Mouse (Mus musculus) adrenal gland, postnatal 4 days (tissue): Measurements from ENCODE around the gene Ppm1n. TPM values are rescaled to one million over a fixed set of nuclear protein-coding genes. Genes with fewer than 3 reads are reported as not detected.

ENCODE experiments used
- DNase-seq, 2 experiments: peaks; one replicate each; pipeline ENCODE4 v3.0.0; 2021 to 2022; ENCODE audit warnings: low spot score in 2 of 2, mixed read lengths in 2 of 2
- long read RNA-seq, 2 experiments: library from polyadenylated mRNA; stranded (forward); transcript quantifications; one replicate each; pipeline ENCODE4 v2.0.0; 2021
- total RNA-seq, 2 experiments: library from RNA; stranded (reverse); gene quantifications; 2 replicates each; pipeline ENCODE4 v1.2.3; 2021

Gene Ppm1n
- under 1 TPM in 1 of 2 experiments, not detected in 1; 0.39 TPM for total RNA-seq
- long read RNA-seq, experiment 1, partial matches to known transcripts: 0 of 1 reads
- long read RNA-seq, experiment 1, other reads (novel, unspliced or antisense): 0 of 1 reads
- long read RNA-seq, experiment 2, partial matches to known transcripts: 1 of 1 reads
- long read RNA-seq, experiment 2, other reads (novel, unspliced or antisense): 0 of 1 reads

- no peak for DNase-seq
These were observed at the start of gene Ppm1n for GRCm38 (mm10) chr7:19279581-19280114. Ppm1n (minus strand) TSS chr7:19280064.

GRCm38 (mm10) chr7:19328425-19328824, 48.6 kb upstream of the Ppm1n start:
- DNase-seq: no peak

- DNase-seq: no peak
These were observed 47.9 kb upstream of the Ppm1n start for GRCm38 (mm10) chr7:19327782-19328181.

DNA sequence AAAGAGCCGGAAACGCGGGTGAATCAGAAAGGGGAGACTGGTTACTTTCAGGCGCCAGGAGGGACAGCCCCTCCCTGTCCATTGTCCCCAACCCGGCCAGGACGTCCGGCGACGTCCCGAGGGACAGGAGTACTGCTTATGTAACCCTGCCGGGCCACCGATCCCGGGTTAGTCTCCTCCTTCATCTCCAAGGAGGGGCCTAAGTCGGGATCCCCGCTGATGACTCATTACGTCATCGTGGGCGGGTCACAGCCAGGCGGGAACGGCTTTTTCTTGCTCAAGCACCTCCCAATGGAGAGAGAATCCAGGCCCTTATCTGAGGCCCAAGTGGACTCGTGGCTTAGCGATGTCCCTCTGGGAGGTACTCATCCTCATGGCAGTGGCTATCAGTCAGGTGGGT, 47.3 kb upstream of the Ppm1n start:
- peak; percentile 74 to 76 for DNase-seq

DNA sequence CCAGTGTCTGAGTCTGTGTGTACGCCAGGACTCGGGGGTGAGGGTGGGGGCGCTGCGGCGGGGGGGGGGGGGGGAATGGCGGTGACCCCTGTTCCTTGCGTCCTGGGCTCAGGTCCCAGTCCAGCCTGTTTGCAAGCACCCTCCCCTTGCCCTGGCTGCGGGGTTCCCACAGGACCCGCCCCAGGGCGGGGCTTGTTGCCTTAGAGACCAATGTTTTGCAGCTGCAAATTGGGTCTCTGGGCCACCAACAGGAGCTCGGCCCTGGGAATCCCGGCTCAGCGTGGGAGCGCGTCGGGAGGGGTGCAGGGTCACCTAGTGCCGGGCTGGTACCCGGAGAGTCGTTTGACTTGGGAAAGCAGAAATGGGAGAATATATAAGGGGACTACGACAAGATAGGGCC, 46.5 kb upstream of the Ppm1n start:
- DNase-seq: peak; percentile 76 to 79

DNA sequence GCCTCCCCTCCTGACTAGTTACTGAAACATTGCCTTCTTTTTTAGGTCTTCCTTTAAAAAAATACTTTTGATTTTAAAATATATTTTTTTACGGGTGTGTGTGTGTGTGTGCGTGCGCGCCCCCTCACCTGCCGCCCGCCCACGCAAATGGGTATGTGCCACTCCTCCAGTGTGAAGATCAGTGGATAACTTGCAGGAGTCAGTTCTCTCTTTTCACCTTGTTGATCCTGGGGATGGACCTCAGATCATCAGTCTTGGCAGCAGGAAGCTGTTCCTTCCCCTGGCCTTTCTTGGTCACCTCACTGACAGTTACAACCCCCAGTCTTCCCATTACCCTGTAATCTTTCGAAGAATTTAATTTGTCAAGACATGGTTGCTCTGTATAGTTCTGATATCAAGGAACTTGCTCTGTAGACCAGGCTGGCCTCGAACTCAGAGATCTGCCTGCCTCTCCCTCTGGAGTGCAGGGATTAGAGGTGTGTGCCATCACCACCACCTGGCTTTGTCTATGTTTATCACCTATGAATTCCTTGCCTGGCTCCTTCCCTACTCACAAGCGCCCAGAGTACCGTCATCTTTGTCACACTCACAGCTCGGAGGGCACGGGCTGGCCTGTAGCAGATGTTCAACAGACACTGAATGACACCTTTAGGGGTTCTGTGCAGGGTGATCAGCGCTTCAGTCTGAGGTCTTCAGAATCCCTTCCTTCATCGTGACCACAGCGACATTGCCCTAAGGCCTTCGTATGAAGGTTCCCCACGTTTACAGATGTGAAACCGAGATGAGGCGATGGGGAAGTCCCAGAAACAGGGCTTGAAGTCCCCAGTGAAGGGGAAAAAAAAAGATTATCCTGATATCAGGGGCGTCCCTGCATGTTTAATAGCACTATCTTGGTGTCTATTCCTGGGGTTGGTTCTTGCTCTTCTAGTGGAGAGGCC, 45.7 kb upstream of the Ppm1n start:
- no peak for DNase-seq

DNA sequence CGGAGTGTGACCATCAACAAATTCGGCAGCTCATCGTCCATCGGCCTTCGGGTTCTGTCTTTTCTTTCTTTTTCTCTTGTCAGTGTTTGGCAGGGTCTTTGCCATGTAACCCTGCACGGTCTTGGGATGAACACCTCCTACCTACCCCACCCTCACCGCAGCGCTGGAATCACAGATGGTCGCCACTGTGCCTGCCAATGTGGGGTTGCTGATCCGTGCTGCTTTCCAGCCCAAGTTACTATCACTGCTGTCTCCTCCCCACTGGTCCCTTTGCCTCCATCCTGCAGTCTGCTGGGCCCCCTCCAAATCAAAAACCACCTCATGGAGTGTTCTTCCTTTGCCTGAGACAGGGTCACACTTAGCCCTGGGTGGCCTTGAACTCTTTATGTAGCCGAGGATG, 44.4 kb upstream of the Ppm1n start:
- no peak for DNase-seq

DNA sequence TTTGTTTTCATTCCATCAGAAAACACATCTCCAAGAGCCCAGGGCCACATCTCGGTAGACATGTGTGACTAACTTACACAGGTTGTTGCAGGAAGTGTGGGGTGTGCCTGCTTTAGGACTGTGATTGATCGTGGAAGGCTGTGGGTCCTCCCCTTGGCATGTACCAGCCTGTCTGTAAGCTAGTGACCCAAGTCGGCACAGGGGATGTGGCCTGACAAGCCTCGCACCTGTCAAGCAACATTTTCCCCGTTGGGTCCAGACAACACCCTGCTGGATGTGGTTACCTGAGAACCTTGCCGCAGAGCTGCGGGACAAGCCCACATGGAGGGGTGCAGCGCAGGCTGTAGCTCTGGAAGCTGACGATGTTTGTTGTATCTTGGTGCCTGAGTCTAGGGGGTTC, 42.6 kb upstream of the Ppm1n start:
- DNase-seq: no peak

DNA sequence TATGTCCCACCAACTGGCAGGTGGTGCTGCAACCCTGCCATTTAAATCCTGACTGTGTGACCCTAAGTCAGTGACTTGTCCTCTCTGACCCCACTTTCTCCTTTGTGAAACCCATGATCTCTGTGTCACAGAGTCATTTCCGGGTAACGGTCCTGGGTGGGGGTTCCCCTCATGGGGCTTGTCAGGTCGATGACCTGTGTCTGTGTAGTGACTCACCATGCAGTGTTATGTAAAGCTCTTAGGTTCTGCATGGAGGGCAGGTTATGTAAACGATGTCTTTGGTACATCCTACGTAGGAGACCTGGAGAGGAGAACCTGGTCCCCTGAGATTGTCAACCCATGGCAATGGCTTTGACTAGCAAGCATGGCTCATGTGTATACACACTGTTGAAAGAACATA, 41.6 kb upstream of the Ppm1n start:
- no peak for DNase-seq

GRCm38 (mm10) chr7:19320637-19321036, 40.8 kb upstream of the Ppm1n start:
- no peak for DNase-seq

- peak; percentile 91 for DNase-seq
These were observed 40.0 kb upstream of the Ppm1n start for GRCm38 (mm10) chr7:19319906-19320305.

GRCm38 (mm10) chr7:19319458-19319857, 39.6 kb upstream of the Ppm1n start:
- no peak for DNase-seq

DNA sequence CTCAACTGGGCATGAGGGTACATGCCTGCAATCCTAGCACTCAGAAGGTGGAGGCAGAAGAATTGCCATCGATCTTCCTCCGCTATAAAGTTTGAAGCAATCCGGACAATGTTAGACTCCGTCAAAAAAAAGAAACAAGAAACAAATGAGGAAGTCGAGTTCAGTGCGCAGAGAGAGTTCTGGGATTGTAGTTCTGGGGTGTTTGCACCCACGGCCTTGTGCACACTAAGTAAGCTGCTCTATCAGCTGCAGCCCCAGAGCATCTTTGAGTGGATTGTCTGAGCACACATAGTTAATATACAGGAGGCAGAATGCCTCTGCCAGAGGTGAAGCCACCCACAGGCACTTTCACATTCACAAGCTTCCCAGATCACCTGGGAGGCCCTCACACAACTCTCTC, 38.8 kb upstream of the Ppm1n start:
- DNase-seq: no peak

DNA sequence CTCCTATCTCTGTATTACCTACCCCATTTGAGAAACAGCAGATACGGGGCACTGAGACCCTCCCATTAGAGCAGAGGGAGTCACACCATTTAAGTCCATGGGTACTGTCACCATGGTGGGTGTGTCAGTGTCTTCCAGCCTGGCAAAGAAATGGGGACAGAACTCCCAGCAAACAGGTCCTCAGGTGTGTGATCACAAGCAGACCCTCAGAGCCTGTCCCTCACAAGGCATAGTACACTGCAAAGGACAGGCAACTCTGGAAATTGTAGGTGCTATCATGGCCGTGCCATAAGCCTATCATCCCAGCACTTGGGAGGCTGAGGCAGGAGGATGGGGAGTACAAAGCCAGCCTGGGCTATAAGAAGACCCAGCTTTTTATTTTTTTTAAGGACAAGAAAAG, 38.3 kb upstream of the Ppm1n start:
- no peak for DNase-seq

- no peak for DNase-seq
These were observed 36.7 kb upstream of the Ppm1n start for GRCm38 (mm10) chr7:19316451-19317161.

DNA sequence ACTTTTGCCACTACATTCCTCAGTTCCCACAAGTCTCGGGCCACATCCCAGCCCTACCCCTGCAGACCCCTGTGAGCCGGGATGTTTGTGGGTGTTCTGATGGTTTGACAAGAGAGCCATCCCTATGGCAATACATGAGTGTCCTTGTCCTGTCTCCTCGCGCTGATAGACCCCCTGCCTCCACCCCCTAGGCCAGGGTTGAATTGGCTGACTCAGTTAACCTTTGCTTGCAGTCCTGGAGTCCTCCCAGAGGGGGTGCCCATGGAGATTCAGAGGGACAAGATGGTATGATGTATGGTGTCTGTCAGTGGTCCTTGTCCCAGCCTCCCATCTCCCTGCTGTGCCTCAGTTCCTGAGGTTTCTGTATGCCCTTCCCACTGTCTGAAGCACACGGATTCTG, 34.2 kb upstream of the Ppm1n start:
- DNase-seq: no peak

- DNase-seq: no peak
These were observed 32.1 kb upstream of the Ppm1n start for GRCm38 (mm10) chr7:19311991-19312390.

- peak; percentile 75 to 87 for DNase-seq
These were observed 30.2 kb upstream of the Ppm1n start, which contains the start of gene Fosb for GRCm38 (mm10) chr7:19309884-19310641. Fosb (minus strand) TSS chr7:19310051.

DNA sequence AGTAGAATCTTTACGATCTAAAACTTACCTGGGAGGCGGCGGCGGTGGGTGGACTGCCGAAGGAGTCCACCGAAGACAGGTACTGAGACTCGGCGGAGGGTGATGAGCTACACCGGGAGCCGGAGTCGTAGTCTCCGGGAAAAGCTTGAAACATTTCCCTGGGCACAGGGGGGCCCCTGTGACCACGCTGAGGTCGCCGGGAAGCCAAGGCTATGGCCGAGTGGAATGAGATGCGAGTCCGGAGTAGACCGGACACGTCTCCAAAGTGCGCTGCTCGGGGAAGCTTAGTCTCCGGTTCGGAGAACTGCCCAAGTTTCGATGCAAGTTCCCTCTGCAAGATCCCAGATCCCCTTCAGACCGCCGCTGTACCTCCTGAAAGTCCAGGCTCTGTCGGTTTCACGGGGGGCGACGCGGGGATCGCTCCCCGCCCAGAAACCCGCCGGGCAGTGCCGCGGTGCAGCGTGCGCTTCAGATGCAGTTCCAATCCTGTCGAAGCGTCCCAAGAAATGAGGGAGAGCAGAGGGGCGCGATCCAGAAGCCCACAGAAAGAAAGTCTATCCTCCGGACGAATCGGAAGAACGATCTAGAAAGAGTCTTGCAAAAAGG, 29.5 kb upstream of the Ppm1n start:
- no peak for DNase-seq
